Mouse (Mus musculus) heart, postnatal 0 days (tissue): ENCODE results near the gene Palld.

Experiments
- CTCF ChIP-seq: IDR thresholded peaks from 2 replicates; pipeline ENCODE4 v1.5.1; 2016; ENCODE audit warnings: antibody characterized with exemption, control low read depth, low read depth
- EP300 ChIP-seq: IDR thresholded peaks from 2 replicates; pipeline ENCODE4 v1.6.1; 2016; ENCODE audit warnings: antibody characterized with exemption, low read depth

- TF ChIP-seq CTCF (no peak), EP300 (no peak)
Measured at GRCm38 (mm10) chr8:61774161-61774560, 128.3 kb downstream of the Palld start.
